Mouse (Mus musculus) liver, embryonic 14.5 days (tissue): Measurements from ENCODE around the gene Cck. TPM values are rescaled to one million over a fixed set of nuclear protein-coding genes. Genes with fewer than 3 reads are reported as not detected.
A peak's percentile ranks its signal among the peaks of the same experiment; 100 is the strongest.

Experiments used
- ATAC-seq: fragments of 200-750 bp; cut with Nextera tagmentation; 2 replicates; pipeline ENCODE4 v1.8.0; 2017; ENCODE audit warnings: moderate number of reproducible peaks, mild to moderate bottlenecking, moderate library complexity; ENCODE audit not compliant: insufficient read depth
- DNase-seq, 3 experiments: peaks; one replicate each; pipeline ENCODE4 v3.0.0-alpha.2; 2012 to 2013; ENCODE audit warnings: low read depth in 3 of 3, low spot score in 3 of 3
- H3K27ac ChIP-seq: fragments of 300-500 bp; sonication (generic); 2 replicates; pipeline ENCODE4 v1.5.1; 2014; ENCODE audit warnings: moderate library complexity, mild to moderate bottlenecking, control low read depth, inconsistent platforms
- H3K27me3 ChIP-seq: fragments of 300-500 bp; sonication (generic); 2 replicates; pipeline ENCODE4 v1.6.1; 2014; ENCODE audit warnings: mild to moderate bottlenecking, low read length, moderate library complexity; ENCODE audit not compliant: control insufficient read depth, insufficient read depth
- H3K36me3 ChIP-seq: fragments of 300-500 bp; sonication (generic); replicated peaks from 2 replicates; pipeline ENCODE4 v1.6.1; 2014; ENCODE audit warnings: low read depth; ENCODE audit not compliant: control insufficient read depth, insufficient read depth
- H3K4me1 ChIP-seq, 2 experiments: fragments of 200-500 bp in 1 of 2; fragments of 300-500 bp in 1 of 2; sonication (generic) in 1 of 2; replicated peaks; 2 replicates each; pipeline ENCODE4 v1.6.1; 2012 to 2014; ENCODE audit warnings: antibody characterized with exemption in 1 of 2, inconsistent platforms in 1 of 2, low read length in 1 of 2; ENCODE audit not compliant: control insufficient read depth in 2 of 2, insufficient read depth in 2 of 2
- H3K4me2 ChIP-seq: fragments of 300-500 bp; sonication (generic); 2 replicates; pipeline ENCODE4 v1.6.1; 2014; ENCODE audit warnings: low read depth, mild to moderate bottlenecking, control low read depth, moderate library complexity
- H3K4me3 ChIP-seq, 2 experiments: fragments of 200-500 bp in 1 of 2; fragments of 300-500 bp in 1 of 2; sonication (generic) in 1 of 2; 2 replicates each; pipeline ENCODE4 v1.5.1; 2012 to 2014; ENCODE audit warnings: low read depth in 2 of 2, low read length in 2 of 2, mild to moderate bottlenecking in 2 of 2, control low read depth in 1 of 2, inconsistent platforms in 1 of 2, moderate library complexity in 1 of 2; ENCODE audit not compliant: insufficient read depth in 1 of 2
- H3K9ac ChIP-seq: fragments of 300-500 bp; sonication (generic); replicated peaks from 2 replicates; pipeline ENCODE4 v1.6.1; 2014; ENCODE audit warnings: mild to moderate bottlenecking, control low read depth, moderate library complexity
- H3K9me3 ChIP-seq: fragments of 300-500 bp; sonication (generic); 2 replicates; pipeline ENCODE4 v1.6.1; 2016; ENCODE audit warnings: low read length, mixed read lengths; ENCODE audit not compliant: control insufficient read depth
- CTCF ChIP-seq: IDR thresholded peaks from 2 replicates; pipeline ENCODE4 v1.5.1; 2016; ENCODE audit warnings: antibody characterized with exemption, low read depth, control low read depth
- EP300 ChIP-seq: IDR thresholded peaks from 2 replicates; pipeline ENCODE4 v1.6.1; 2016; ENCODE audit warnings: antibody characterized with exemption, low read depth
- WGBS: fragments of 180-500 bp; shearing (Covaris S2); extraction: QIAGEN DNeasy Blood & Tissue Kit; methylation state at CpG from one replicate; pipeline ENCODE4 v1.1.7; 2014; ENCODE audit not compliant: insufficient replicate concordance; 5-methylcytosine and 5-hydroxymethylcytosine counted together
- polyA plus RNA-seq, 2 experiments: library from polyadenylated mRNA; depleted of rRNA in 1 of 2; stranded (reverse) in 1 of 2; unstranded in 1 of 2; fragments of >200 nt; fragmentation: Nextera tagmentation in 1 of 2; extraction: Ambion mirVana in 1 of 2; gene quantifications; 2 replicates each; pipeline versions ENCODE4 v1.2.1 to v1.2.3; 2012 to 2014

Gene Cck
- polyA plus RNA-seq, 2 experiments, result 0.12 TPM; not detected in 1

DNA sequence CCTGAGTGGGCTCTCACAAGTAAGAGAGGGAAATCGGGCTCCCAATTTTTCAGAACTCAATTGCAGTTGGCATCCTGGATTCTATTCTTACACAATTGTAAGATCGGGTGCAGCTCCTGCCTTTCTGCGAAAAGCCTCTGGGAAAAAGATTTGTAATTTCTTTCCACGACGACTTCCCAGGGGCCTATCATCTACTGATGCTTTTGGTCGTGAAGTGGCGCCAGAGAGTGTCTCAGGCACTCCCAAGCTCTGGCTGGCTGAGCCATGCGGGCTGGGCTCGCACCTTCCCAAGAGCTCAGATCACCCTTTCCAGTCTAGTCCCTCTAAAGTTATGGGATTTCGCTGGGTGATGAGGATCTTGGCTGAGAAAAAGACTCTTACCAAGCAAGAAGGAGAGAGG lies 608 bp upstream of the Cck start:
- ATAC-seq (no peak), DNase-seq (no peak)
- TF ChIP-seq EP300 (no peak), CTCF (no peak)
- Histone ChIP-seq H3K27ac (no peak overlapping the region), H3K9ac (no peak overlapping the region), H3K4me3 (no peak overlapping the region), H3K4me1 (no peaks in the 10 kb centered on the region), H3K4me2 (no peak overlapping the region), H3K36me3 (no peaks in the 10 kb centered on the region), H3K27me3 (peaks cover 32% of the 10 kb centered on the region), H3K9me3 (no peaks in the 10 kb centered on the region)
- 33% methylated on average over 10 of the region's 10 CpGs for WGBS

DNA sequence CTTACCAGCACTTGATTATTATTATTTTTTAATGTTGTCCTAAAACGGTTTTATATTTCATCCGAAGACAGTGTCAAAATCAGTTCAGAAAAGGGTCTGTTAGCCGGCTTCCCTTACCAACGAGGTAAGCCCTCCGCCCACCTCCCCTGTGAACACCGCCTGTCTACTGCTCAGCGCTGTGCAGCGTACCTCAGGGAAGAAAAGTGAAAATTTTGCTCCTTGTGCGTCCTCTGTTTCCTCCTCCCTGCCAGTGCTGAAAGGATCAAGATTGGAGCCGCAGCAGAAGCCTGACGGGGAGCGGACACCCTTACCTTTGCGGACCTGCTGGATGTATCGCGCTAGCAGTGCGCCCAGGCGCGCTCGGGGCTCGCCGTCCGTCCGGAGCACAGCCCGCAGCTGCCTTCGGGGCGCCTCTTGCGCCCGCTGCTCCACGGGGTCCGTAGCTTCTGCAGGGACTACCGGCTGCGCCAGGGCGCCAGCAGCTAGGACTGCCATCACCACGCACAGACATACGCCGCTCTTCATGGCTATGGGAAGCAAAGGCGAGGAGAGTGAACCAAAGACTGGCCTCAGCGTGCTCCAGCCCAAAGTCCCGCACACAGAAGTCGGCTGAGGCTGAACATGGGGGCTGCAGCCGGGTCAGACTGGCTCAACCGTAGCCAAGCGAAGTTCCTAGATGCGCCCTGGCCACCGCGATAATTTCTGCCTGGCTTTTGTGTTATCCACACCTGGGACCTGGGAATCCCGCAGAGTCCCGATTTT lies 1.3 kb downstream of the Cck start:
- no peaks in the 10 kb centered on the region for H3K4me1 ChIP-seq
- ATAC-seq (no peak), DNase-seq (no peak)
- no peaks in the 10 kb centered on the region for H3K36me3 ChIP-seq
- no peak for TF ChIP-seq EP300
- TF ChIP-seq CTCF, result no peak
- H3K27me3 ChIP-seq, result peaks cover 32% of the 10 kb centered on the region
- no peak overlapping the region for H3K4me3 ChIP-seq
- no peaks in the 10 kb centered on the region for H3K9me3 ChIP-seq
- 7% methylated on average over 48 of the region's 48 CpGs for WGBS
- no peak overlapping the region for H3K27ac ChIP-seq
- H3K4me2 ChIP-seq, result no peak overlapping the region
- H3K9ac ChIP-seq, result no peak overlapping the region

DNA sequence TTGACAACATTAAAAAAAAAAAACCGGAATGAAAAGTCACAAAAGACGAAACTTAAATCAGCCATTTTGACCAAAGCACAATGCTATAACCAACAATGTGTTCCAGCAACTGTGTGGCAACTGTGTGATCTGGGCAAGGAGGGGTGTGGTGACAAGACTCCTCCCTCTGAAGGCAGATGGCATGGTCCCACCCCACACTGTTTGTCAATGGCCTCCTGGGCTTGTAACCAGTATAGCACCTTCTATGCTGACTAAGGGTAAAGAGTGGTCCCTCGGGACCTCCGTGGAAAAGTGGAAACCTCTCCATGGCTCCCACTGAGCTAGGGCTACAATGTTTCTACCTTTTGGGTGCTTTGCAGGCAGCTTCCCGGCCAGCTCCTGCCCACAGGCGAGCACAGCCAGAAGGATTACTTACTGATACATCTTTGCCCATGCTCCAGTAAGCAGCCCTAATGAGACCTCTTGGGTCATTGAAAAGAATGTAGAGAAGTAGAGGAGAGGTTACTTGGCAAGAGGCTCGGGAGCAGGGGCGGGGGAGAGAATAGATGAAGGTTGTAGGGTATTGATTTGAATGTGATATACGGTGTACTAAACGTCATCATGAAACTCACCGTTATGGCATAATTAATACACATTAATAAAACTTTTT lies 3.8 kb downstream of the Cck start:
- H3K27me3 ChIP-seq, result peaks cover 32% of the 10 kb centered on the region
- no peak for ATAC-seq
- TF ChIP-seq CTCF, result no peak
- TF ChIP-seq EP300, result no peak
- H3K9me3 ChIP-seq, result no peaks in the 10 kb centered on the region
- H3K4me3 ChIP-seq, result no peak overlapping the region
- H3K27ac ChIP-seq, result no peak overlapping the region
- H3K9ac ChIP-seq, result no peak overlapping the region
- no peaks in the 10 kb centered on the region for H3K36me3 ChIP-seq
- no peak overlapping the region for H3K4me2 ChIP-seq
- DNase-seq, result no peak
- no peaks in the 10 kb centered on the region for H3K4me1 ChIP-seq
- 61% methylated on average over 11 of the region's 11 CpGs for WGBS

GRCm38 (mm10) chr9:121487216-121487615 lies 8.3 kb downstream of the Cck start:
- Histone ChIP-seq H3K36me3 (no peaks in the 10 kb centered on the region), H3K4me3 (no peak overlapping the region), H3K9me3 (no peaks in the 10 kb centered on the region), H3K27ac (no peak overlapping the region), H3K4me1 (no peaks in the 10 kb centered on the region), H3K9ac (no peak overlapping the region), H3K4me2 (no peak overlapping the region), H3K27me3 (no peaks in the 10 kb centered on the region)
- TF ChIP-seq EP300, result no peak
- no peak for TF ChIP-seq CTCF
- no peak for DNase-seq
- WGBS, result 57% methylated on average over 7 of the region's 7 CpGs
- no peak for ATAC-seq

- no peak overlapping the region for H3K4me3 ChIP-seq
- no peaks in the 10 kb centered on the region for H3K9me3 ChIP-seq
- no peaks in the 10 kb centered on the region for H3K36me3 ChIP-seq
- H3K4me2 ChIP-seq, result no peak overlapping the region
- 13% methylated on average over 5 of the region's 5 CpGs for WGBS
- H3K27ac ChIP-seq, result no peak overlapping the region
- no peak for ATAC-seq
- DNase-seq, result peak; percentile 29 to 51 (median 31)
- H3K4me1 ChIP-seq, result no peaks in the 10 kb centered on the region
- no peaks in the 10 kb centered on the region for H3K27me3 ChIP-seq
- H3K9ac ChIP-seq, result no peak overlapping the region
- TF ChIP-seq EP300, result no peak
- TF ChIP-seq CTCF, result peak; percentile 84
These were observed 16.0 kb downstream of the Cck start for GRCm38 (mm10) chr9:121479453-121479852.
